Mouse (Mus musculus) stomach, postnatal 0 days (tissue): Measurements from ENCODE around the gene Zfp36l1.

ENCODE experiments used
- CTCF ChIP-seq: IDR thresholded peaks from 2 replicates; pipeline ENCODE4 v1.5.1; 2016; ENCODE audit warnings: antibody characterized with exemption, low read depth, mild to moderate bottlenecking, moderate library complexity
- EP300 ChIP-seq: optimal IDR thresholded peaks from 2 replicates; pipeline ENCODE3; 2016; ENCODE audit warnings: antibody characterized with exemption

DNA sequence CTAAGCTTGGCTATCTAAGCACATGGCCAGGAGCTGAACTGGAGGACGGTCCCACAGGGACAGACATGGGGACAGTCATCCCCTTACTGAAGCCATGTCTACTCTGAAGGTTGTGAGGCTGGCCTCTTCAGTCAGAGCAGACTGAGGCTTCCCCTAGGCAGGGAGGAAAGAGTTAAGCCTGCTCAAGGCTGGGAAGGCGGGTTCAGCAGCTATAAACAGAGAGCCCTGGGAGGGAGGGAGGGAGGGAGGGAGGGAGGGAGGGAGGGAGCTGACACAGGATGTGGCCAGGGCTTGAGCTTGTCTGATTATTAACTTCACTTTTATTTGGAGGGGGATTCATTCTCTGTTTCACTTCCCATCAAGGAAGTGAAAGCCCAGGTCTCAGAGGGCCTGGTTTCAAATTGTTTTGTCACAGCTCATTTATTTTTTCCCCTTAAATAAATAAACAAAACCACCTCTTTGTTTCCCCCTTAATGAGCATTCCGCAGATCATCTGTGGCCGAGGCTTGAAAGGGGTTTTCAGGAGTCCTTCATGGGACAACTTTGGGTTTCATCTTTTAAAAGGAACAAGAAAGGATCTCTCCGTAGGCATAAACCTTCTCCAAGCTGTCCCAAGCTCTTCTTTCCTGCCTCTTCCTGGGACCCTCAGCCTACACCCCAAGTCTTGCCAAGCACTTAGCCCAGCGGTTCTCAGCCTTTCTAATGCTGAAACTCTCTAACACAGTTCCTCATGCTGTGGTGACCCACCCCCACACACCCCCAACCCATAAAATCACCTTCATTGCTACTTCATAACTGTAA, 17.9 kb upstream of the Zfp36l1 start:
- TF ChIP-seq CTCF (no peak), EP300 (no peak)
